Mouse (Mus musculus): ENCODE results near the gene Cd27. TPM values are rescaled to one million over a fixed set of nuclear protein-coding genes. Genes with fewer than 3 reads are reported as not detected.

Cd27 gene
- polyA plus RNA-seq, 1 experiment from 2014 or later, result 0.91 TPM

- Histone ChIP-seq H3K27me3 (ENCODE audit: control insufficient read depth, insufficient read depth, low read length) (no peaks in the 10 kb centered on the region), H3K36me3 (ENCODE audit: control insufficient read depth, insufficient read depth, low read length) (no peaks in the 10 kb centered on the region), H3K4me2 (replicated peaks; ENCODE audit: low read depth) (no peak overlapping the region), H3K9ac (ENCODE audit: low read length) (no peak overlapping the region), H3K27ac (replicated peaks) (no peak overlapping the region), H3K9me3 (ENCODE audit: control insufficient read depth, low read length) (no peaks in the 10 kb centered on the region), H3K4me1 (replicated peaks; ENCODE audit: control insufficient read depth, insufficient read depth) (no peaks in the 10 kb centered on the region), H3K4me3 (ENCODE audit: low read depth, low read length) (no peak overlapping the region)
- 75% methylated on average over 14 of the region's 14 CpGs for WGBS
- TF ChIP-seq EP300 (optimal IDR thresholded peaks at IDR 0.05) (no peak), CTCF (IDR thresholded peaks at IDR 0.05; ENCODE audit: low read depth) (no peak)
- no peak for DNase-seq (ENCODE audit: low spot score)
- ATAC-seq (ENCODE audit: low FRiP score, low TSS enrichment), result no peak
Observed at GRCm38 (mm10) chr6:125253863-125254715, 17.3 kb upstream of the Cd27 start.

- H3K27ac ChIP-seq (replicated peaks), result no peak overlapping the region
- H3K4me1 ChIP-seq (replicated peaks; ENCODE audit: control insufficient read depth, insufficient read depth), result no peaks in the 10 kb centered on the region
- no peak overlapping the region for H3K4me3 ChIP-seq (ENCODE audit: low read depth, low read length)
- ATAC-seq (ENCODE audit: low FRiP score, low TSS enrichment) (no peak), DNase-seq (ENCODE audit: low spot score) (no peak)
- no peaks in the 10 kb centered on the region for H3K9me3 ChIP-seq (ENCODE audit: control insufficient read depth, low read length)
- H3K4me2 ChIP-seq (replicated peaks; ENCODE audit: low read depth), result no peak overlapping the region
- no peaks in the 10 kb centered on the region for H3K36me3 ChIP-seq (ENCODE audit: control insufficient read depth, insufficient read depth, low read length)
- TF ChIP-seq CTCF (IDR thresholded peaks at IDR 0.05; ENCODE audit: low read depth), result no peak
- TF ChIP-seq EP300 (optimal IDR thresholded peaks at IDR 0.05), result no peak
- 82% methylated on average over 8 of the region's 8 CpGs for WGBS
- no peak overlapping the region for H3K9ac ChIP-seq (ENCODE audit: low read length)
- no peaks in the 10 kb centered on the region for H3K27me3 ChIP-seq (ENCODE audit: control insufficient read depth, insufficient read depth, low read length)
Observed at GRCm38 (mm10) chr6:125252711-125253110, 15.9 kb upstream of the Cd27 start.

- no peak for TF ChIP-seq CTCF (IDR thresholded peaks at IDR 0.05; ENCODE audit: low read depth)
- TF ChIP-seq EP300 (optimal IDR thresholded peaks at IDR 0.05), result no peak
- no peak for DNase-seq (ENCODE audit: low spot score)
Observed at GRCm38 (mm10) chr6:125252285-125252684, 15.5 kb upstream of the Cd27 start.

DNA sequence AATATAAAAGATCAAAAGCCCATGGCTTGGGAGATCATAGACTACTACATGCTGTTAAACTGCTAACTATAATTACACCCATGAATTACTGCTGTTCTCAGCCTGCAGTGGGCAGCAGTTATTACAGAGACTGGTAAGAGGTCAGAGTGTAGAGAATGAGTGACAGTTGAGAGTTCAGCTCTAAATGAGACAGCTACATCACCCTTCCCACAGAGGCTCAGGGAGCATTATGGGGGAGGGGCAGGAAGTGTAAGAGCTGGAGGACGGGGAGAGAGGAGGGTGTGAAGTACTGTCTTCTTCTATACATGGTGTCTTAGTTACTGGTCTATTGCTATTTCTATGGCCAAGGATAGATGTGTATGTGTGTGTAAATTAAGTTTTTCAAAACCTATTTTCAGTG is 7.7 kb upstream of the Cd27 start:
- DNase-seq (ENCODE audit: low spot score), result no peak
- WGBS, result 44% methylated on average over 1 of the region's 1 CpGs
- Histone ChIP-seq H3K27me3 (ENCODE audit: control insufficient read depth, insufficient read depth, low read length) (no peaks in the 10 kb centered on the region), H3K27ac (replicated peaks) (no peak overlapping the region), H3K4me3 (ENCODE audit: low read depth, low read length) (no peak overlapping the region), H3K4me2 (replicated peaks; ENCODE audit: low read depth) (no peak overlapping the region), H3K9me3 (ENCODE audit: control insufficient read depth, low read length) (no peaks in the 10 kb centered on the region), H3K36me3 (ENCODE audit: control insufficient read depth, insufficient read depth, low read length) (no peaks in the 10 kb centered on the region), H3K4me1 (replicated peaks; ENCODE audit: control insufficient read depth, insufficient read depth) (no peaks in the 10 kb centered on the region), H3K9ac (ENCODE audit: low read length) (no peak overlapping the region)
- no peak for ATAC-seq (ENCODE audit: low FRiP score, low TSS enrichment)
- TF ChIP-seq EP300 (optimal IDR thresholded peaks at IDR 0.05) (no peak), CTCF (IDR thresholded peaks at IDR 0.05; ENCODE audit: low read depth) (no peak)

More at GRCm38 (mm10) chr6:125252285-125252684, 15.5 kb upstream of the Cd27 start:
- Histone ChIP-seq H3K27ac (replicated peaks) (no peak overlapping the region), H3K27me3 (ENCODE audit: control insufficient read depth, insufficient read depth, low read length) (no peaks in the 10 kb centered on the region), H3K9me3 (ENCODE audit: control insufficient read depth, low read length) (no peaks in the 10 kb centered on the region), H3K9ac (ENCODE audit: low read length) (no peak overlapping the region), H3K4me1 (replicated peaks; ENCODE audit: control insufficient read depth, insufficient read depth) (no peaks in the 10 kb centered on the region), H3K4me2 (replicated peaks; ENCODE audit: low read depth) (no peak overlapping the region), H3K36me3 (ENCODE audit: control insufficient read depth, insufficient read depth, low read length) (no peaks in the 10 kb centered on the region), H3K4me3 (ENCODE audit: low read depth, low read length) (no peak overlapping the region)
- WGBS, result 76% methylated on average over 3 of the region's 3 CpGs
- ATAC-seq (ENCODE audit: low FRiP score, low TSS enrichment), result no peak

- Histone ChIP-seq H3K36me3 (ENCODE audit: control insufficient read depth, insufficient read depth, low read length) (no peaks in the 10 kb centered on the region), H3K4me1 (replicated peaks; ENCODE audit: control insufficient read depth, insufficient read depth) (no peaks in the 10 kb centered on the region), H3K4me2 (replicated peaks; ENCODE audit: low read depth) (no peak overlapping the region), H3K4me3 (ENCODE audit: low read depth, low read length) (no peak overlapping the region), H3K9me3 (ENCODE audit: control insufficient read depth, low read length) (no peaks in the 10 kb centered on the region), H3K9ac (ENCODE audit: low read length) (no peak overlapping the region), H3K27me3 (ENCODE audit: control insufficient read depth, insufficient read depth, low read length) (no peaks in the 10 kb centered on the region), H3K27ac (replicated peaks) (no peak overlapping the region)
- no peak for ATAC-seq (ENCODE audit: low FRiP score, low TSS enrichment)
- 85% methylated on average over 8 of the region's 8 CpGs for WGBS
- DNase-seq (ENCODE audit: low spot score), result no peak
- TF ChIP-seq EP300 (optimal IDR thresholded peaks at IDR 0.05) (no peak), CTCF (IDR thresholded peaks at IDR 0.05; ENCODE audit: low read depth) (no peak)
Observed at GRCm38 (mm10) chr6:125241566-125241965, 4.8 kb upstream of the Cd27 start.

GRCm38 (mm10) chr6:125240617-125241016 is 3.8 kb upstream of the Cd27 start:
- ATAC-seq (ENCODE audit: low FRiP score, low TSS enrichment) (no peak), DNase-seq (ENCODE audit: low spot score) (no peak)
- Histone ChIP-seq H3K9ac (ENCODE audit: low read length) (no peak overlapping the region), H3K36me3 (ENCODE audit: control insufficient read depth, insufficient read depth, low read length) (no peaks in the 10 kb centered on the region), H3K27me3 (ENCODE audit: control insufficient read depth, insufficient read depth, low read length) (no peaks in the 10 kb centered on the region), H3K9me3 (ENCODE audit: control insufficient read depth, low read length) (no peaks in the 10 kb centered on the region), H3K27ac (replicated peaks) (no peak overlapping the region), H3K4me2 (replicated peaks; ENCODE audit: low read depth) (no peak overlapping the region), H3K4me1 (replicated peaks; ENCODE audit: control insufficient read depth, insufficient read depth) (no peaks in the 10 kb centered on the region), H3K4me3 (ENCODE audit: low read depth, low read length) (no peak overlapping the region)
- TF ChIP-seq CTCF (IDR thresholded peaks at IDR 0.05; ENCODE audit: low read depth) (no peak), EP300 (optimal IDR thresholded peaks at IDR 0.05) (no peak)
- 76% methylated on average over 5 of the region's 5 CpGs for WGBS

Data from stomach, postnatal 0 days (tissue).